Mouse (Mus musculus): ENCODE data around the gene Camk2g. TPM values are rescaled to one million over a fixed set of nuclear protein-coding genes. Genes with fewer than 3 reads are reported as not detected.

The Camk2g gene
- polyA plus RNA-seq, 1 experiment from 2014 or later: 42.3 TPM

- Histone ChIP-seq H3K4me1 (replicated peaks) (peaks cover 35% of the 10 kb centered on the region), H3K4me2 (replicated peaks) (no peak overlapping the region), H3K27ac (no peak overlapping the region), H3K4me3 (replicated peaks) (no peak overlapping the region), H3K9me3 (no peaks in the 10 kb centered on the region), H3K9ac (no peak overlapping the region), H3K36me3 (peaks cover 45% of the 10 kb centered on the region), H3K27me3 (replicated peaks) (no peaks in the 10 kb centered on the region)
- no peak for ATAC-seq
- 86% methylated on average over 10 of the region's 10 CpGs for WGBS
Measured at GRCm38 (mm10) chr14:20693589-20694101, 100.2 kb downstream of the Camk2g start.

- peaks cover 50% of the 10 kb centered on the region for H3K36me3 ChIP-seq
- no peak for ATAC-seq
- H3K4me2 ChIP-seq (replicated peaks): no peak overlapping the region
- H3K9me3 ChIP-seq: no peaks in the 10 kb centered on the region
- 89% methylated on average over 6 of the region's 6 CpGs for WGBS
- H3K4me1 ChIP-seq (replicated peaks): peaks cover 22% of the 10 kb centered on the region
- no peaks in the 10 kb centered on the region for H3K27me3 ChIP-seq (replicated peaks)
- H3K27ac ChIP-seq: no peak overlapping the region
- H3K9ac ChIP-seq: no peak overlapping the region
- no peak overlapping the region for H3K4me3 ChIP-seq (replicated peaks)
Measured at GRCm38 (mm10) chr14:20691772-20692171, 102.1 kb downstream of the Camk2g start.

GRCm38 (mm10) chr14:20689009-20689408, 104.9 kb downstream of the Camk2g start:
- Histone ChIP-seq H3K4me3 (replicated peaks) (no peak overlapping the region), H3K27me3 (replicated peaks) (no peaks in the 10 kb centered on the region), H3K4me1 (replicated peaks) (peaks cover 5% of the 10 kb centered on the region; the same call in 1 of the 2 replicates), H3K9me3 (no peaks in the 10 kb centered on the region), H3K27ac (no peak overlapping the region), H3K4me2 (replicated peaks) (no peak overlapping the region), H3K9ac (no peak overlapping the region), H3K36me3 (peaks cover 75% of the 10 kb centered on the region)
- 82% methylated on average over 2 of the region's 2 CpGs for WGBS
- ATAC-seq: no peak

- Histone ChIP-seq H3K4me1 (replicated peaks) (no peaks in the 10 kb centered on the region), H3K27ac (no peak overlapping the region), H3K27me3 (replicated peaks) (no peaks in the 10 kb centered on the region), H3K4me3 (replicated peaks) (no peak overlapping the region), H3K4me2 (replicated peaks) (no peak overlapping the region), H3K9ac (no peak overlapping the region), H3K36me3 (peaks cover 76% of the 10 kb centered on the region), H3K9me3 (no peaks in the 10 kb centered on the region)
- WGBS: 94% methylated on average over 3 of the region's 3 CpGs
- no peak for ATAC-seq
Measured at GRCm38 (mm10) chr14:20686576-20686975, 107.3 kb downstream of the Camk2g start.

Other genes with a start within 250 kb of the Camk2g start
- 37.9 and 38.8 TPM in 2 replicates for gene Ppp3cb, start 247.5 kb downstream of the Camk2g start, polyA plus RNA-seq (2015; fragmentation: Nextera tagmentation; extraction: Ambion mirVana)
- gene Usp54, start 153.0 kb downstream of the Camk2g start, polyA plus RNA-seq (2015; fragmentation: Nextera tagmentation; extraction: Ambion mirVana): 3.8 and 4.4 TPM in 2 replicates
- 0.13 and 0.57 TPM in 2 replicates for gene Myoz1, start 137.5 kb downstream of the Camk2g start, polyA plus RNA-seq (2015; fragmentation: Nextera tagmentation; extraction: Ambion mirVana)
- 0.13 and 0.52 TPM in 2 replicates for gene Synpo2l, start 125.7 kb downstream of the Camk2g start, polyA plus RNA-seq (2015; fragmentation: Nextera tagmentation; extraction: Ambion mirVana)
- gene Sec24c, start 119.8 kb downstream of the Camk2g start, polyA plus RNA-seq (2015; fragmentation: Nextera tagmentation; extraction: Ambion mirVana): 82.8 and 96.2 TPM in 2 replicates
- gene Fut11, start 99.1 kb downstream of the Camk2g start, polyA plus RNA-seq (2015; fragmentation: Nextera tagmentation; extraction: Ambion mirVana): 21.2 and 22.8 TPM in 2 replicates
- 191 and 227 TPM in 2 replicates for gene Chchd1, start 91.1 kb downstream of the Camk2g start, polyA plus RNA-seq (2015; fragmentation: Nextera tagmentation; extraction: Ambion mirVana)
- 21.2 and 23.5 TPM in 2 replicates for gene Zswim8, start 86.5 kb downstream of the Camk2g start, polyA plus RNA-seq (2015; fragmentation: Nextera tagmentation; extraction: Ambion mirVana)
- gene Ndst2, start 59.5 kb downstream of the Camk2g start, polyA plus RNA-seq (2015; fragmentation: Nextera tagmentation; extraction: Ambion mirVana): 20.4 and 21.9 TPM in 2 replicates
- gene Plau, start 42.6 kb upstream of the Camk2g start, polyA plus RNA-seq (2015; fragmentation: Nextera tagmentation; extraction: Ambion mirVana): 2.5 and 2.9 TPM in 2 replicates
- 56.9 and 59.2 TPM in 2 replicates for gene Vcl, start 135.3 kb upstream of the Camk2g start, polyA plus RNA-seq (2015; fragmentation: Nextera tagmentation; extraction: Ambion mirVana)

All from intestine, embryonic 15.5 days (tissue).